Mouse (Mus musculus): ENCODE results near the gene Foxo6. TPM values are rescaled to one million over a fixed set of nuclear protein-coding genes. Genes with fewer than 3 reads are reported as not detected.

Foxo6 gene
- total and polyA plus RNA-seq, 3 experiments, result not detected

GRCm38 (mm10) chr4:120247412-120247811 lies 39.7 kb downstream of the Foxo6 start:
- Histone ChIP-seq H3K36me3 (replicated peaks) (no peaks in the 10 kb centered on the region), H3K4me3 (ENCODE audit: low read depth, low read length) (no peak overlapping the region), H3K9me3 (replicated peaks) (peaks cover 87% of the 10 kb centered on the region), H3K27me3 (ENCODE audit: insufficient read depth, low read length) (no peaks in the 10 kb centered on the region), H3K4me1 (ENCODE audit: insufficient read depth, low read depth, low read length) (no peaks in the 10 kb centered on the region)
- ATAC-seq (ENCODE audit: extremely low read depth, insufficient number of reproducible peaks, low FRiP score, poor library complexity, severe bottlenecking), result no peak
- DNase-seq (ENCODE audit: low spot score), result no peak
- no peak for TF ChIP-seq GATA2 (IDR thresholded peaks at IDR 0.05; ENCODE audit: borderline replicate concordance, low read depth, low read length)
- no peak for TF ChIP-seq CTCF (IDR thresholded peaks at IDR 0.05; ENCODE audit: low read depth, low read length)
- TF ChIP-seq TAL1 (conservative IDR thresholded peaks at IDR 0.05; ENCODE audit: low read depth, low read length), result no peak
- TF ChIP-seq POLR2AphosphoS5 (IDR thresholded peaks at IDR 0.05; ENCODE audit: insufficient replicate concordance, low read depth, low read length), result no peak
- no peak for TF ChIP-seq GATA1 (IDR thresholded peaks at IDR 0.05; ENCODE audit: borderline replicate concordance, low read length)

GRCm38 (mm10) chr4:120246086-120246485 lies 41.1 kb downstream of the Foxo6 start:
- Histone ChIP-seq H3K9me3 (replicated peaks) (peaks cover 86% of the 10 kb centered on the region), H3K4me3 (ENCODE audit: low read depth, low read length) (no peak overlapping the region), H3K36me3 (replicated peaks) (no peaks in the 10 kb centered on the region), H3K4me1 (ENCODE audit: insufficient read depth, low read depth, low read length) (no peaks in the 10 kb centered on the region), H3K27me3 (ENCODE audit: insufficient read depth, low read length) (no peaks in the 10 kb centered on the region)
- TF ChIP-seq GATA1 (IDR thresholded peaks at IDR 0.05; ENCODE audit: borderline replicate concordance, low read length) (no peak), GATA2 (IDR thresholded peaks at IDR 0.05; ENCODE audit: borderline replicate concordance, low read depth, low read length) (no peak), CTCF (IDR thresholded peaks at IDR 0.05; ENCODE audit: low read depth, low read length) (no peak), POLR2AphosphoS5 (IDR thresholded peaks at IDR 0.05; ENCODE audit: insufficient replicate concordance, low read depth, low read length) (no peak)
- ATAC-seq (ENCODE audit: extremely low read depth, insufficient number of reproducible peaks, low FRiP score, poor library complexity, severe bottlenecking) (no peak), DNase-seq (ENCODE audit: low spot score) (no peak)

DNA sequence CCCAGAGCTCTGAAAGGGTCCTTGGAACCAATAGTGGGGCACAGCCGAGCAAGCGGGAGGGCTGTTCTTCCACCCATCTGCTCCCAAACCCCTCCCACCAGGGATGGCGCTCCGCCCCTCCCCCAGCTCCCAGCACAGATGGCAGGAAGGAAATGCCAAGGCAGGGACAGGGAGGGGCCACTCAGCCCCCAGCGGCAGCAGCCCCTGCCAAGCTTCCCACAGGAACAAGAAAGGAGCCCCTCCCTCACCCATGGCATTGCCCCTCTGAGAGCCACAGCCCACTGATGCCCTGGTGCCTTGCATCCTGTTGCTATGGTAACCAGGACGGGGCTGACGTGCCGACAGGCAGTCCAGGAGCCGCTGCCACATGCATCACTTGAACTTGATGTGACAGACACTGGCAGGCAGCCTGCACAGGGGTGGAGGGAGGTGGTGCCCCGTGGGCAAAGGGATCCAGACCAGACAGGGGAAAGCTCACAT lies 44.3 kb downstream of the Foxo6 start:
- Histone ChIP-seq H3K36me3 (replicated peaks) (no peaks in the 10 kb centered on the region), H3K4me1 (ENCODE audit: insufficient read depth, low read depth, low read length) (no peaks in the 10 kb centered on the region), H3K9me3 (replicated peaks) (peaks cover 82% of the 10 kb centered on the region), H3K27me3 (ENCODE audit: insufficient read depth, low read length) (no peaks in the 10 kb centered on the region), H3K4me3 (ENCODE audit: low read depth, low read length) (no peak overlapping the region)
- DNase-seq (ENCODE audit: low spot score) (no peak), ATAC-seq (ENCODE audit: extremely low read depth, insufficient number of reproducible peaks, low FRiP score, poor library complexity, severe bottlenecking) (no peak)
- TF ChIP-seq POLR2AphosphoS5 (IDR thresholded peaks at IDR 0.05; ENCODE audit: insufficient replicate concordance, low read depth, low read length) (no peak), CTCF (IDR thresholded peaks at IDR 0.05; ENCODE audit: low read depth, low read length) (no peak), GATA1 (IDR thresholded peaks at IDR 0.05; ENCODE audit: borderline replicate concordance, low read length) (no peak), GATA2 (IDR thresholded peaks at IDR 0.05; ENCODE audit: borderline replicate concordance, low read depth, low read length) (no peak), TAL1 (conservative IDR thresholded peaks at IDR 0.05; ENCODE audit: low read depth, low read length) (no peak)

DNA sequence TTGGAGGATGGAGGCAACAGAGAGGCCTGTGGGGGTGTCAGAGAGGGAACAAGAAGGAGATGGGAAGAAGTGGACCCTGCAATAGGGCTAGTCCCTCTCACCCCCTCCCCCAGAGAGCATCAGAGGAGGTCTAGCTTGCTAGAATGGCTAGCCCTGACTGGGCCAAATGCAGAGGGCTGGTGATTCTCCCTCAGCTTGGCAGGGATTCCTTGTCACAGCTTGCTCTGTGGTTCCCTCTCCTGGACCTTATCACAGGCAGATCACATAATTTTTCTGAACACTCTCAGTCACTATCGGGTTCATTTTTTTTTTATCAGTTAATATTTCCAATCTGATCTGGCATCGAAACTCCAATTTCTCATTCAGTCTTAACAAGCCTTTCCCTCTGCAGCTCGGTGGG lies 46.0 kb downstream of the Foxo6 start:
- Histone ChIP-seq H3K27me3 (ENCODE audit: insufficient read depth, low read length) (no peaks in the 10 kb centered on the region), H3K4me3 (ENCODE audit: low read depth, low read length) (no peak overlapping the region), H3K9me3 (replicated peaks) (peaks cover 84% of the 10 kb centered on the region), H3K36me3 (replicated peaks) (no peaks in the 10 kb centered on the region), H3K4me1 (ENCODE audit: insufficient read depth, low read depth, low read length) (no peaks in the 10 kb centered on the region)
- ATAC-seq (ENCODE audit: extremely low read depth, insufficient number of reproducible peaks, low FRiP score, poor library complexity, severe bottlenecking) (no peak), DNase-seq (ENCODE audit: low spot score) (no peak)
- TF ChIP-seq TAL1 (conservative IDR thresholded peaks at IDR 0.05; ENCODE audit: low read depth, low read length), result no peak
- TF ChIP-seq GATA1 (IDR thresholded peaks at IDR 0.05; ENCODE audit: borderline replicate concordance, low read length), result no peak
- no peak for TF ChIP-seq POLR2AphosphoS5 (IDR thresholded peaks at IDR 0.05; ENCODE audit: insufficient replicate concordance, low read depth, low read length)
- no peak for TF ChIP-seq GATA2 (IDR thresholded peaks at IDR 0.05; ENCODE audit: borderline replicate concordance, low read depth, low read length)
- no peak for TF ChIP-seq CTCF (IDR thresholded peaks at IDR 0.05; ENCODE audit: low read depth, low read length)

DNA sequence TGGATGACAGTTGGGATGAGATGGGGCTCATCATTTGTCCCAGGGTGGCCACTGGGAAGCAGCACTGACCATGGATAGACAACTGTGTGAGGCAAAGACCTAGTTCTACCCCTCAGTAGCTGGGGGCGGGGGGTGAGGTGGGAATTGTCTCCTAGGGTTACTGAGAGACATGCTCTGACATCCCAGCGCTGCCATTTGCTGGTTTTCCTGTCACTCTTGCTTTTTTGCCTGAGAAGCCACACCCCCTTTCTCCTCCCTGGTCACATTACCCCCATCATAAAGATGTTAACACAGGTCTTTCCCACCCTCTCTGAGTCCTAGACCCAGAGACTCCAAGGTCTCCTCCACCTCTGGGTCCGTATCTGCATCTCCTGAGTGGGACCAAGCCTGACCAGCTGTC lies 47.7 kb downstream of the Foxo6 start:
- DNase-seq (ENCODE audit: low spot score) (no peak), ATAC-seq (ENCODE audit: extremely low read depth, insufficient number of reproducible peaks, low FRiP score, poor library complexity, severe bottlenecking) (no peak)
- TF ChIP-seq GATA2 (IDR thresholded peaks at IDR 0.05; ENCODE audit: borderline replicate concordance, low read depth, low read length) (no peak), TAL1 (conservative IDR thresholded peaks at IDR 0.05; ENCODE audit: low read depth, low read length) (no peak), POLR2AphosphoS5 (IDR thresholded peaks at IDR 0.05; ENCODE audit: insufficient replicate concordance, low read depth, low read length) (no peak)
- no peaks in the 10 kb centered on the region for H3K27me3 ChIP-seq (ENCODE audit: insufficient read depth, low read length)
- no peaks in the 10 kb centered on the region for H3K36me3 ChIP-seq (replicated peaks)
- peaks cover 76% of the 10 kb centered on the region for H3K9me3 ChIP-seq (replicated peaks)
- no peak overlapping the region for H3K4me3 ChIP-seq (ENCODE audit: low read depth, low read length)
- no peaks in the 10 kb centered on the region for H3K4me1 ChIP-seq (ENCODE audit: insufficient read depth, low read depth, low read length)

- peaks cover 83% of the 10 kb centered on the region for H3K9me3 ChIP-seq (replicated peaks)
These were observed 53.9 kb downstream of the Foxo6 start for GRCm38 (mm10) chr4:120233243-120233642.

More at GRCm38 (mm10) chr4:120233243-120233642, 53.9 kb downstream of the Foxo6 start:
- Histone ChIP-seq H3K27me3 (ENCODE audit: insufficient read depth, low read length) (no peaks in the 10 kb centered on the region), H3K4me1 (ENCODE audit: insufficient read depth, low read depth, low read length) (no peaks in the 10 kb centered on the region), H3K36me3 (replicated peaks) (no peaks in the 10 kb centered on the region), H3K4me3 (ENCODE audit: low read depth, low read length) (no peak overlapping the region)
- no peak for ATAC-seq (ENCODE audit: extremely low read depth, insufficient number of reproducible peaks, low FRiP score, poor library complexity, severe bottlenecking)
- TF ChIP-seq GATA1 (IDR thresholded peaks at IDR 0.05; ENCODE audit: borderline replicate concordance, low read length) (no peak), CTCF (IDR thresholded peaks at IDR 0.05; ENCODE audit: low read depth, low read length) (no peak), POLR2AphosphoS5 (IDR thresholded peaks at IDR 0.05; ENCODE audit: insufficient replicate concordance, low read depth, low read length) (no peak), GATA2 (IDR thresholded peaks at IDR 0.05; ENCODE audit: borderline replicate concordance, low read depth, low read length) (no peak), TAL1 (conservative IDR thresholded peaks at IDR 0.05; ENCODE audit: low read depth, low read length) (no peak)
- DNase-seq (ENCODE audit: low spot score), result no peak
